ENCODE assay signal across 19 mouse cellular contexts in genomic region chr7:128128741-128129720, GRCm38 (mm10). TPM values are rescaled to one million over a fixed set of nuclear protein-coding genes. Genes with fewer than 3 reads are reported as not detected.
DNase-seq lines count a peak whose midpoint lies in the region; ATAC-seq and TF ChIP-seq lines count a peak whose summit lies in the region.
"Had no signal": no experiment of that assay in that cellular context is flagged by ENCODE, and none has a peak within 500 bp of the region (broad histone marks: within the 10 kb centered on the region; RNA-seq: fewer than 3 reads in every experiment).

TSS of gene Itgax (plus strand) at chr7:128129547.

- no peak within 1 kb of the TSS for H3K27ac ChIP-seq in lung, postnatal 0 days (ENCODE audit: low read length)
- H3K27ac ChIP-seq: heart, embryonic 15.5 days; hindbrain, embryonic 12.5 days; intestine, embryonic 15.5 days; kidney, postnatal 0 days; limb, embryonic 10.5 days; liver, embryonic 14.5 days; midbrain, embryonic 10.5 days had no signal

- no peak within 1 kb of the TSS for H3K4me2 ChIP-seq in lung, postnatal 0 days (replicated peaks; ENCODE audit: low read depth, low read length)
- H3K4me2 ChIP-seq: heart, embryonic 15.5 days; hindbrain, embryonic 12.5 days; intestine, embryonic 15.5 days had no signal

- no peak for TF ChIP-seq POLR2A in lung, adult 2 months (IDR thresholded peaks at IDR 0.05; ENCODE audit: borderline replicate concordance, extremely low read depth, low read depth, low read length)

- H3K9ac ChIP-seq in lung, postnatal 0 days (replicated peaks; ENCODE audit: low read depth) = no peak within 1 kb of the TSS
- H3K9ac ChIP-seq: heart, embryonic 15.5 days; hindbrain, embryonic 12.5 days; intestine, embryonic 15.5 days; liver, embryonic 14.5 days had no signal

- no peaks in the 10 kb centered on the region for H3K36me3 ChIP-seq in lung, postnatal 0 days (ENCODE audit: insufficient read depth, low read length)
- H3K36me3 ChIP-seq: heart, embryonic 15.5 days; hindbrain, embryonic 12.5 days; intestine, embryonic 15.5 days; limb, embryonic 10.5 days; midbrain, embryonic 10.5 days had no signal

- WGBS in lung, adult 2 months = 45% methylated on average over 8 of the region's 8 CpGs
- WGBS in lung, postnatal 0 days = 42% methylated on average over 8 of the region's 8 CpGs

- peak; percentile 26; the same call in 1 of the 2 replicates for ATAC-seq in lung, postnatal 0 days
- no peak for ATAC-seq in neutrophil, adult 5-6 weeks (ENCODE audit: extremely low read depth, insufficient number of reproducible peaks, low FRiP score, poor library complexity, severe bottlenecking)
- ATAC-seq in activated CD4-positive, CD25-positive, alpha-beta regulatory T cell, adult 4 months = no peak
- ATAC-seq: CD4-positive, CD25-positive, alpha-beta regulatory T cell, adult 4 months; forebrain, embryonic 14.5 days; intestine, embryonic 15.5 days had no signal

- no peaks in the 10 kb centered on the region for H3K27me3 ChIP-seq in lung, postnatal 0 days (replicated peaks; ENCODE audit: insufficient read depth, low read length)
- H3K27me3 ChIP-seq: heart, embryonic 15.5 days; hindbrain, embryonic 12.5 days; intestine, embryonic 15.5 days had no signal

- TF ChIP-seq EP300 in lung, postnatal 0 days (IDR thresholded peaks at IDR 0.05) = no peak

- H3K9me3 ChIP-seq in lung, postnatal 0 days (ENCODE audit: low read length) = no peaks in the 10 kb centered on the region
- H3K9me3 ChIP-seq: heart, embryonic 15.5 days; hindbrain, embryonic 12.5 days; intestine, embryonic 15.5 days; limb, embryonic 10.5 days; midbrain, embryonic 10.5 days had no signal

- no peak within 1 kb of the TSS for H3K4me3 ChIP-seq in lung, adult 2 months (replicated peaks; ENCODE audit: extremely low read depth, low read depth, low read length)
- H3K4me3 ChIP-seq in lung, postnatal 0 days (ENCODE audit: low read depth, low read length) = no peak within 1 kb of the TSS
- H3K4me3 ChIP-seq: heart, embryonic 15.5 days; hindbrain, embryonic 12.5 days; intestine, embryonic 15.5 days; limb, embryonic 10.5 days; midbrain, embryonic 10.5 days had no signal

- no peaks in the 10 kb centered on the region for H3K4me1 ChIP-seq in lung, adult 2 months (ENCODE audit: control insufficient read depth, insufficient read depth, low read length)
- no peaks in the 10 kb centered on the region for H3K4me1 ChIP-seq in lung, postnatal 0 days (ENCODE audit: insufficient read depth, low read depth, low read length)
- H3K4me1 ChIP-seq: hindbrain, embryonic 12.5 days; intestine, embryonic 15.5 days; limb, embryonic 10.5 days; midbrain, embryonic 10.5 days had no signal

- intact Hi-C loops in left cerebral cortex, postnatal 10 days (cut with DNase I) = no loop called here

- no peak for DNase-seq in lung, adult 2 months
- DNase-seq in lung, postnatal 25 days (ENCODE audit: low spot score) = no peak
- DNase-seq in adrenal gland, adult 8-10 months = peak; percentile 39
- no peak for DNase-seq in lung, postnatal 0 days (ENCODE audit: low spot score)
- DNase-seq in cerebellum, adult 9-11 months = no peak
- DNase-seq in left cerebral cortex, postnatal 10 days (ENCODE audit: extremely low spot score in 1 of 2, low spot score in 2 of 2) = no peak
- DNase-seq: cerebellum, adult 8-10 months; thymus, adult 18-20 months had no signal

- TF ChIP-seq CTCF in lung, adult 2 months (IDR thresholded peaks at IDR 0.05; ENCODE audit: insufficient read depth, low read length) = no peak
- TF ChIP-seq CTCF in lung, postnatal 0 days (IDR thresholded peaks at IDR 0.05) = no peak

RNA-seq across cellular contexts. Expression of gene Itgax, which starts in this region (rescaled TPM):
- polyA plus RNA-seq in lung, adult 2 months (2012; rRNA removed) = 20.6 and 25.0 TPM in 2 replicates
- 1 to 10 TPM; 1.6 to 9.6 (median 5.1) TPM for total RNA-seq in adrenal gland, adult 8-10 months (2022)
- polyA plus RNA-seq in lung, postnatal 0 days (2015; fragmentation: Nextera tagmentation; extraction: Ambion mirVana) = 1.6 and 1.7 TPM in 2 replicates
- 44.3 and 62.5 TPM in 2 replicates for total RNA-seq in neutrophil, adult 5-6 weeks (2017)
- not detected for polyA plus RNA-seq in activated CD4-positive, CD25-positive, alpha-beta regulatory T cell, adult 4 months (2017; shearing (Covaris generic))
- under 1 TPM in 1 of 2 experiments, not detected in 1; 0.30 TPM for total RNA-seq in left cerebral cortex, postnatal 10 days (2021)
- polyA plus RNA-seq: CD4-positive, CD25-positive, alpha-beta regulatory T cell, adult 4 months; limb, embryonic 10.5 days; midbrain, embryonic 10.5 days had no signal
